Mouse (Mus musculus) mature B cell (primary cell): Measurements from ENCODE around the gene Klhl3.

Experiments used
- in situ Hi-C: fragments of 300-500 bp; cut with MboI; formaldehyde crosslinking; loops from 2 replicates; pipeline ENCODE4 v1.14.3; 2019

Gene Klhl3

GRCm38 (mm10) chr13:57960254-57960653 lies 153.1 kb downstream of the Klhl3 start:
- in situ Hi-C loops: no loop called here

DNA sequence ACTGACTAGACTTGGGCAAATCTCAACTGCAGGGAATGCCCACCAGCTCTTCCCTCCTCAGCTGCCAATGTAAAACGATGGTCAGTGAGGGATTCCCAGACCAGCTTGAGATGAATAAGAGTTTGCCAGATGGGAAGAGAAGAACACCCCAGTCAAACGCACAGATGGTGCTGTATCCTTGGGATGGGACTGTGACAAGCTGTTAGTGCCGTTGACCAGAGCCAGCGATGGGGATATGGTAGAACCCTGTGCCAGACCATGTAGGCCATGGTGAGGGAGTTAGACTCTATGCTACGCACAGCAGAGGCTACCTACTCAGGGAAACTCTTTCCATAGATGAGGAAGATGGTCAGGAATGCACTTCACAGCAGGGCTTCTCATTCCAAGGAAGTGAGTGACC lies 153.6 kb downstream of the Klhl3 start:
- in situ Hi-C loops: no loop called here
